Mouse (Mus musculus) myocyte (in vitro differentiated cells): Measurements from ENCODE around the gene Prok2.

Experiments
- MAX ChIP-seq: IDR thresholded peaks from one replicate; pipeline ENCODE4 v1.6.1; 2011; ENCODE audit warnings: low read depth, mild to moderate bottlenecking, control low read depth
- POLR2A ChIP-seq: IDR thresholded peaks from one replicate; pipeline ENCODE4 v1.6.1; 2011; ENCODE audit warnings: low read depth, mild to moderate bottlenecking, control low read depth, moderate library complexity; ENCODE audit not compliant: insufficient read length

DNA sequence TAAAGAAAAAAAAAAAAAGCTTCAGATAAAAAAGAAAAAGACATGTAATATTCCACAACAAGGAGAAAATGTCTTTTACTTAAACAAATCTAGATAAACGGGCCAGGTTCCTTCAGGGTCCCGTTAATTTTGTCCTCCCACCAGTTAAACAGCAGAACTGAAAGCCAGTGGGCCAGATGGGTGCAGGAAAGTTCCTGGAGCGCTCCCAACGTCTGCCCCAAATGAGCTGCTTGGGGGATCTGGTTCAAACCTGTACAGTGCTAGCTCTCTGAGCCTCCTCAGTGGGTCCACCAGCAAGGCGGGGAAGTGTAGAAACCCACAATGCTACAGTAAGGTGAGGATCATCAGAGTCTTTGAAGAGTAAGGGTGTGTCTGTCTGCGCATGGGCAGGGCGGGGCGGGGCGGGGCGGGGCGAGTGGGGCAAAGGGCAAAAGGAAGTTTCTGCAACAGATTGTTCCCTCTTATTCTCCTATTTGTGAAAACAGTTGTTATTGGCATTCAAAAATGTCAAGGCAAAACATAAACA, 14.6 kb downstream of the Prok2 start:
- no peak for TF ChIP-seq POLR2A
- TF ChIP-seq MAX: no peak
